Mouse (Mus musculus): ENCODE data around the gene Cops4.

- TF ChIP-seq POLR2A (IDR thresholded peaks at IDR 0.05; ENCODE audit: low read depth, low read length) = no peak
- no peak for TF ChIP-seq CTCF (IDR thresholded peaks at IDR 0.05; ENCODE audit: extremely low read depth, insufficient read length, insufficient replicate concordance, low read depth, low read length)
Measured at GRCm38 (mm10) chr5:100498436-100499180, 19.5 kb upstream of the Cops4 start.
